Mouse (Mus musculus) mouse trophoblast stem cell (cell line): ENCODE measurements around the gene Gucd1.
"Not testable (repeated sequence)": the region's sequence is repeated elsewhere in the genome, so short reads cannot be mapped to it uniquely, and the experiment has no call there.

ENCODE experiments used
- in situ Hi-C, 2 experiments: fragments of 300-500 bp; cut with MseI, MboI; formaldehyde crosslinking; loops; 2 replicates in 1 of 2; 3 replicates in 1 of 2; pipeline ENCODE4 v1.15.1; 2025

Gucd1 gene

GRCm38 (mm10) chr10:75473411-75473810, 44.4 kb downstream of the Gucd1 start:
- in situ Hi-C loops, result no loop called here

GRCm38 (mm10) chr10:75465781-75466550, 51.8 kb downstream of the Gucd1 start:
- in situ Hi-C loops, result no loop called here

- in situ Hi-C loops, result no loop called here
Measured at GRCm38 (mm10) chr10:75462728-75463127, 55.0 kb downstream of the Gucd1 start.

- in situ Hi-C loops, result no loop called here
Measured at GRCm38 (mm10) chr10:75458329-75458728, 59.4 kb downstream of the Gucd1 start.

DNA sequence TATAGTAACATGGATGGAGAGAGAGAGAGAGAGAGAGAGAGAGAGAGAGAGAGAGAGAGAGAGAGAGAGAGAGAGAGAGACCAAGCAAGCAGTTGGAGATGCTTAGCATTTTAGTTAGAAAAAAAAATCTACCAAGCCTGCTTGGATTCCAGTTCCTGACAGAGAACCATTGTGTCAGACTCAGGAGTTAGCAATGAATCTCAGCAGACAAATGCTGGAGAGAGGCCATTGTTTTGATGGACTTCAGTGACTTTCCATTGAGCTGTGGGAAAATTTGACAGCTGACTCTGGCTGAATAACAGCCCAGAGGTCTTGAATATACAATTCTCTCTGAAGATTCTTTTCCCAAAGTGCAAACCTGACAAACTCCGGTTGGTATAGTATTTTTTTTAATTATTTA, 59.9 kb downstream of the Gucd1 start:
- in situ Hi-C loops, result no loop called here

DNA sequence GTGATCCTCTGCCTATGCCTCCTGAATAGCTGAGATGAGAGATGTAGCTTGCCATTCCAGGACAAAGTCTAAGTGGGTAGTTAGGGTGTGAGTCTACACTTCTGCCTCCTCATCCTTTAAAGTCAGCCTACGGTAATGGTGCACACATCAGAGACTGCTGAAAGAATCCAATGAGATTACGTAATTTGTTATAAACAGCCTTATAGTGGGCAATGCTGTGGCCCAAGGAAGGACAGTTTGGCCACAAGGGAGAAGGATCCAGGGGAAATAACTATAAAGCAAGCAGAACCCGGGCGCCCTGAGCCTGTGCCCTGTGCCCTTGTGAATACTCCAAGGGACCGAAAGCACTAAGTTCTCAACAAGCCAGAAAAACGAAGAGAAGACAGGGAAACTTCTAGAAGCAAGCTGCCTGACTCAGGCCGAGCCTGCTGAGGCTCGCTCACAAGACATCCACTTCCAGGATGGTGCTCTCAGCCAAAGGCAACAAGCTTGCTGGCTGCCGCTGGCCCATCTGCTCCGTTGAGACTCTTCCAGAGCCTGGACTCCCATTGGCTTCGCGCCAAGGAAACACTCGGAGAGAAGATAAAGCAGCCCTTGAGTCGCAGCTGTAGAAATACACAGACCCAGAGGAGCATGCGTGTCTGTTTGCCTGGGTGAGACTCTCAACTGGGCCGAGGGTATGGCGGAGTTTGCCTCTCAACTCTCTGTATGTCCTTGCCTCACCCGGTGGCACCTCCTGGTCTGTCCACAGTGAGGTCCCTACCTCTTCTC, 61.5 kb downstream of the Gucd1 start:
- in situ Hi-C loops, result not testable (repeated sequence)

GRCm38 (mm10) chr10:75451036-75451786, 66.6 kb downstream of the Gucd1 start:
- in situ Hi-C loops, result no loop called here

- in situ Hi-C loops, result no loop called here
Measured at GRCm38 (mm10) chr10:75450331-75450730, 67.4 kb downstream of the Gucd1 start.

GRCm38 (mm10) chr10:75448806-75449420, 68.9 kb downstream of the Gucd1 start:
- in situ Hi-C loops, result no loop called here

- in situ Hi-C loops, result no loop called here
Measured at GRCm38 (mm10) chr10:75447489-75447888, 70.3 kb downstream of the Gucd1 start.

DNA sequence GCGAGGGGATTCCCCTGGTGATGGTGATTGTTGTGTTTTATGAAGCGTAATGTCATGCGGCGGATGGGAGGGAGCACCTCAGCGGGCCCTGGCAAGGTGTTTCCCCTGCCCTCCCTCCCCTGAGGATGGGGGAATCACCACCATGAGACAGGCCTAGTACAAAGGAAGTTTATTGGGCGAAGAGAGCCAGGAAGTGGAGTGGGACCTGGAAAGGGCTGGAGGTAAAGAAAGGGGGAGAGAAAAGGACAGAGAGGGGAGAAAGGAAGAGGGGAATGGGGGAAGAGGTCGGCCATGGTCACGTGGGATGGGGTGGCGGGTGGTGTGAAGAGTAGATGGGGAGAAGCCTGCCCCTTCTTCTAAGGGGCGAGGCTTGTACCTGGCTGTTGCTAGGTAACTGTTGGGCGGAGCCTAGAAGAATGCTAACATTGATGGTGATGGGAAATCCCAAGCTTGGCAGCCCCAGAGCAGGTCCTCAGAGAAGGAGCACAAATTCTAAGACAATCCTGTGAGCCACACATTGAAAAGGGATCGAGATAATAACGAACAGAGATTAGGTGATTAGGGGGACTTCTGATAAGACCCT, 71.2 kb downstream of the Gucd1 start:
- in situ Hi-C loops, result no loop called here

- in situ Hi-C loops, result no loop called here
Measured at GRCm38 (mm10) chr10:75445030-75445429, 72.7 kb downstream of the Gucd1 start.

- in situ Hi-C loops, result loop anchor here (5.0 kb wide), 1 partner anchor 43 kb away; no protein-coding TSS in a partner anchor
Measured at GRCm38 (mm10) chr10:75444111-75444826, 73.5 kb downstream of the Gucd1 start.

DNA sequence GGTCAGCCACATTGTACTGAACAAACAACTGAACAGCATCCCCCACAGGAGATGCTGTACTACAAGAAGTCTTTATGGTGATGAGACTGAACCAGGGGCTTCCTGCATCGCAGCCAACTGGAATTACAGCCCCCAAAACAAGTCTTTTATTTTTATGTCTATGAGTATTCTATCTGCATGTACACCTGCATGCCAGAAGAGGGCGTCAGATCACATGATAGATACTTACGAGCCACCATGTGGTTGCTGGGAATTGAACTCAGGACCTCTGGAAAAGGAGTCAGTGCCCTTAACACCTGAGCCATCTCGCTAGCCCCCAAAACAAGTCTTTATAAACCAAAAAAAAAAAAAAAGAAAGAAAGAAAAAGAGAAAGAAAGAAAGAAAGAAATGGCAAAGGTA, 74.8 kb downstream of the Gucd1 start:
- in situ Hi-C loops, result loop anchor here (5.0 kb wide), 1 partner anchor 44 kb away; no protein-coding TSS in a partner anchor

DNA sequence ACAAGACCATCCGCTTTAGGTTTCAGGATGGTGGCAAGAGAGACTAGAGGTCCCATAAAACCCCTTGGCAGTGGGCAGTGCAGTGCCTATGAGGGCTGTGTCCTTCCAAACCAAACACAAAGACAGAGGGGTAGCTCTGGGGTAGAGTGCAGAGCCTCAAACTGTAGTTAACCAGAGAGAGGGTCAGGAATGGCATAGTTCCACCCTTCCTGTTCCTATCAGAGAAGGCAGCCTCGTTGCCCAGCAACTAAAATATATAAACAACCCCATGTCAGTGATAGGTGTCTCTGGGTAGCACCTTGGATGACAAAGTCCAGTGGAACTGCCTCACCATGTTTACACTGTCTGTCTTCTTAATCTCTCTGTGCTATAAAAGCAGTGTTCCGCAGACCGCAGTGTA, 76.0 kb downstream of the Gucd1 start:
- in situ Hi-C loops, result loop anchor here (5.0 kb wide), 1 partner anchor 46 kb away; no protein-coding TSS in a partner anchor

DNA sequence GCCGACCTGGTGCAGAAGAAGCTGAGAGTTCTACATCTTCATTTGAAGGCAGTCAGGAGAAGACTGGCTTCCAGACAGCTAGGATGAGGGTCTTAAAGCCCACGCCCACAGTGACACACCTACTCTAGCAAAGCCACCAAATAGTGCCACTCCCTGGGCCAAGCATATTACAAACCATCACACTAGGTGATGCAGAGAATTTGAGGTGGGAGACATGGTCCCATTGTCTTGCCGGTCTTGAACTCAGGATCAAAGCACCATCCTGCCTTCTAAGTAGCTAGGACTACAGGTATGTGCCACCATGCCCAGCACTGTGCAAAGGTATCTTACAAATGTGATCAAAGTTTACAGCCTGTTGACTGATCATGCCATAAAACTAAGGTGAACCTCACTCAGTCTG, 77.0 kb downstream of the Gucd1 start:
- in situ Hi-C loops, result loop anchor here (5.0 kb wide), 1 partner anchor 47 kb away; no protein-coding TSS in a partner anchor

DNA sequence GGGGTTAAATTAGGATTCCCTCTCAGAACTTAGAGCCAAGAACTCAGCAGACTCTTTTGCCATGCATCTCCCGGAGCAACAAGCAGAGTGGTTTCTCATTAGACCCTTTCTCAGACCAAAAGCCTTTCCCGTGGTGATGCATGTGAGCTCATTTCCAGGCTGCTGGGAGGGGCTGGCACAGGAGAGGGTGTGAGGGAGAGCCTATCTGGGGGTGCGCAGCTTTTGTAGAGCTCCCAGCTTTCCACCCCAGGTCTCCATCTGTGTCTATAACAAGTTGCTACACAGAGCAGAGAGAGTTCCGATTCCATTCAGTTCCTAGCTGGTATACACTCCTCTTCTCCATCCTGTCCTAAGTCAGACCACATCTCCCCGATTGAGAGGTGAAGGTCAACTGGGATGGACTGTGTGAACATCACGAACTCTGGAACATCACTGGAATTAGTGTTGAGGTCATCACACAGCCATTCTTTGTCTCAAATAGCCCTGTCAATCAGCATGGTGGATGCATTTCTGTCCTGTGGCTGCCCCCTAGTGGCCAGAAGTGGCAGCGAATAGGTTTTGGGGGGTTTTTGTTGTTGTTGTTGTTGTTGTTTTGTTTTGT, 78.5 kb downstream of the Gucd1 start:
- in situ Hi-C loops, result loop anchor here (10.0 kb wide), 2 partner anchors 115 to 125 kb away; partner anchors contain the start of gene Adora2a (in 1 of the 2)

- in situ Hi-C loops, result loop anchor here (10.0 kb wide), 2 partner anchors 113 to 123 kb away; partner anchors contain the start of gene Adora2a (in 1 of the 2)
Measured at GRCm38 (mm10) chr10:75438132-75438810, 79.5 kb downstream of the Gucd1 start.

GRCm38 (mm10) chr10:75437284-75437683, 80.5 kb downstream of the Gucd1 start:
- in situ Hi-C loops, result loop anchor here (10.0 kb wide), 2 partner anchors 112 to 122 kb away; partner anchors contain the start of gene Adora2a (in 1 of the 2)
